Mouse (Mus musculus): Measurements from ENCODE around the gene Mdk.

The Mdk gene

DNA sequence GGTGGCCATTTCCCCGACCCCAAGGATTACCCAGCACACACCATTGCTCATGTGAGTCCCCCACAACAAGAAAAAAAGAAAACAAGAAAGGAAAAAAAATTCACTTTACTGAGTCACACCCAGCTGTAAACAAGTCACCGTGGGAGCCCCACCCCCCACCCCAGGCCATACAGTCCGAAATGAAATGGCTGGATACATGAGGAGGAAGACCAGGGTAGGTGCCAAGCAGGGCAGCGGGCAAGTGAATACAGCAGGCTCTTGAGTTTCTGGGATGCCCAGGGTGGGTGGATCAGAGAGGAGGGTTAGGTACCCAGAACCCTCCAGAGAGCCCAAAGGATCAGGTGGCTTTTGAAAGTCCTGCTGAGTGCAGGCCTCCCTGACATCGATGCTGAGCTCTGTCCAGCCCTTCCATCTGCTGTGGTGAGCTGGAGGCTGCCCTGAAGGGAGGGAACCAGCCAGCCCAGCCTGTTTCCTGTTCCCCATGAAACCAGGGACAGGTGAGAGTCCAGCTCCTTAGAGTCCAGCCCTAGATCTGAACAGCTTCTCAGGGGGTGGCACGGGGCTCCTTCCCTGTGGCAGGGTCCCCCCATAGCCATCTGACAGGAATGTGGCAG, 747 bp upstream of the Mdk start:
- no peak for DNase-seq (ENCODE audit: low spot score in 2 of 2)

DNA sequence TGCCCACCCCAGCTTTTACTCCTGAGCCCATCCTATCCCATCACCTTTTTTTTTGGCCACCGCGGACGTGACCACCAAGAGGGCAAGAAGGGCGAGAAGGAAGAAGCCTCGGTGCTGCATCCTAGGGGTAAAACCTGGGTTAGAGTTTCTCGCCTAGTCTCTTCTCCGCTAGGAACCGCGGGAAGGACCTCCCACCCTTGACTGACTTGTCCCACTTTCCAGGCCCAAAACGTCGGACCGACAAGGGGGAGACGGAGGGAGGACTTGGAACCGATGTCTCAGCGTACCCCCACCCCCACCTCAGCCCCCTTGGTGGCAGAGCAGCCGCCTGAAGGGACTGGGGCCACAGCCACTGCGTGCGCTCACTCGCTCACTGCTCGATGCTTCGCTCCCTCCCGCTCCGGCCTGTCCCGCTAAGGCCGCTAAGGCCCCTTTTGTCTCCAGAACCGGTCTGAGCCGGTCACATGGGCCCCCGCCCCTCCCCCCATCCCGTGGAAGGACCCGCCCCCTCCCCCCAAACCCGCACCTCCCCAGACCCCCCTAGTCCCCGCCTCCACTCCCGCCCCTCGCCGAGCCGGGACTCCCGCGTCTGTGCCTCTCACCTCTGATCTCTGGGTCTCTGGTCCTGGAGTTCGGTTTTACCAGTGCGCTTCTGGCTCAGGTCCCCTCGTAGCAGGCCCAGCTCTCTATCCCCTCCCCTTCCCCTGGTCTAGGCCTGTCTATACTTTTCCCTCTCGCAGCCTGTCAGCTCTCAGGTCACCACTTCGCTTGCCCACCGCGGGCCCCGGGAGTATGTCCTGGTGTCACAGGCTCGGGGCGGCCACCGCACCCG, 553 bp downstream of the Mdk start:
- peak in 1 of 2 experiments; percentile 66 for DNase-seq (ENCODE audit: low spot score in 2 of 2)

DNA sequence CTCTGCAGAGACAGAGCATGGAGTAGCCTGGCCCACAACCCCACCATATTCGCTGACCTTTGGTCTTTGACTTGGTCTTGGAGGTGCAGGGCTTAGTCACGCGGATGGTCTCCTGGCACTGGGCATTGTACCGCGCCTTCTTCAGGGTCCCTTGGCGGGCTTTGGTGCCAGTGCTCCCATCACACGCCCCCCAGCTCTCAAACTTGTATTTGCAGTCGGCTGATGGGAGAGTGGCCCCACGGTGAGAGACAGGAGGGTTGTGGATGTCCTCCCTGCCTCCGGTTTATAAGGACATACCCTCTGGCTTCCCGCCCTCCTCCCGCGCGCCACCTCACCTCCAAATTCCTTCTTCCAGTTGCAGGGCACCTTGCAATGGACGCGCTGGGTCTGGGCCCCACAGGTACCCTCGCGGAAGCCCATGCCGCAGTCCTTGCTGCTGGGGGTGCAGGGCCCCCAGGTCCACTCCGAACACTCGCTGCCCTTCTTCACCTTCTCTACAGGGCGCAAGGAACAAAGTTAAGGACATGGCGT, 1.3 kb downstream of the Mdk start:
- DNase-seq (ENCODE audit: low spot score in 2 of 2): no peak

DNA sequence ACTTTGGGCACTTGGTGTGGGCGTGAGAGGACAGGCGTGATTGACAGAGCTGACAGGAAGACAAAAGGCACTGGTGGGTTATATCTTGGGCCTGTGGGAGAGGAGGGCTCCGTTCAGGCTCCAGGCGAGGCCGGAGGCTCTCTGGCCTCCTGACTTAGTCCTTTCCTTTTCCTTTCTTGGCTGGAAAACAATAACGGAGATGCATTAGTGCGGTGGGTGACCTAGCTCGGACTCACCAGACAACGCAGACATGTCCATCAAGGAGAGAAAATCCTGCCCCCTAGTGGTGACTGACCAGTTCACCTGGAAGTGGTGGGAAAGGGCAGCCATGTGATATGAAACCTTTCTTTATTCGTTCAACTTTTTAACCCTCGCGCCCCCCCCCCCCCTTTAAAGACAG, 2.2 kb downstream of the Mdk start:
- peak in 1 of 2 experiments; percentile 75 for DNase-seq (ENCODE audit: low spot score in 2 of 2)

DNA sequence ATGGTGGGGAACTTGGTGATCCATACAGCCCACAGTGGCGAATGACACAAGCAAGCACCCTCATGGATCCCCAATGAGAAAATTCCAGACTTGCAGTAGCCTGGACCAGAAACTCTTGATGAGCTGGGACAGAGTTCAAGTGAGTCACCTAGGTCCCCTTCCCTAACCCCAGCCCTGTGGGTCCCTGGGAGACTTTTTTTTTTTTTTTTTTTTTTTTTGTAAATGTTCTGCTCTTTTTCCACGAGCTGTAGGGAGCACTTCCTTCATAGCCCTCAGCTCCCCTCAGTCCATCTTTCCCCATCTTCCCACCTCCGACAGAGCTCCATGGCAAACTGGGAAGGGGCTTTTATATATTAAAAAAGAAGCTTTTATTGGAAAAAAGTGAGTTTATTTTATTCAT, 2.6 kb downstream of the Mdk start:
- no peak for DNase-seq (ENCODE audit: low spot score in 2 of 2)

DNA sequence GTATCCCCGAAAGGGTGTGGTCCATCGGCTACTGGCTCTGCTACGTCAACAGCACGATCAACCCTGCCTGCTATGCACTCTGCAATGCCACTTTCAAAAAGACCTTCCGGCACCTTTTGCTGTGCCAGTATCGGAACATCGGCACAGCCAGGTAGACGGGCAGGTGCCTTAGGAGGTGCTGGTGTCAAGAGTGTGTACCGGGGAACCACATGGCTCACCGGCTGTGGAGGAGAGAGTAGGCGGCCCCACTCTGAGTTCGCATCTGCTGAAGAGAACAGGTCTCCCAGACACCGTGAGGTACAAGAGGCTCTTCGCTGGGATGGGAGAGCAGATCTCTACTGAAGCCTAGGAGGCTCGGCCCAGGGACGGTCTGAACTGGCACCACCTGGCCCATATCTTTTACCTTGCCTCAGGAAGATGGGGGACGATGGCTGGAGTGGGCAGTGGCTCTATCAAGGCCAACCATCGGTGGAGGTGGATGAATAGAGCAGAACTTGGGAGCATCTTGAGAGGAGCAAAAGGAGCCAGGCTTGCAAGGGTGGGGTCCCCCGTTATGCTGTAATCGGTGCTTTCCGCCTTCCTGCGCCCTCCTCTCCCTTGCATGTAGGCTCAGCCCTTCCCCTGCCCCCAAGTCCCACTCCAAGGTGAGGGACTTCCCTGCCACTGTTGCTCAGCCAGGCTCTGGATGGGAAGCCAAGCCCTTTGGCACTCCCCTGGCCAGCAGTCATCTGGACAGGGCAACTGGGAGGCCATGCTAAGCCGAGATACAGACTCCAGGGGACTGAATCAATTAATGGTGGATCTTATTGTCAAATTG, 3.4 kb downstream of the Mdk start:
- no peak for DNase-seq (ENCODE audit: low spot score in 2 of 2)

DNA sequence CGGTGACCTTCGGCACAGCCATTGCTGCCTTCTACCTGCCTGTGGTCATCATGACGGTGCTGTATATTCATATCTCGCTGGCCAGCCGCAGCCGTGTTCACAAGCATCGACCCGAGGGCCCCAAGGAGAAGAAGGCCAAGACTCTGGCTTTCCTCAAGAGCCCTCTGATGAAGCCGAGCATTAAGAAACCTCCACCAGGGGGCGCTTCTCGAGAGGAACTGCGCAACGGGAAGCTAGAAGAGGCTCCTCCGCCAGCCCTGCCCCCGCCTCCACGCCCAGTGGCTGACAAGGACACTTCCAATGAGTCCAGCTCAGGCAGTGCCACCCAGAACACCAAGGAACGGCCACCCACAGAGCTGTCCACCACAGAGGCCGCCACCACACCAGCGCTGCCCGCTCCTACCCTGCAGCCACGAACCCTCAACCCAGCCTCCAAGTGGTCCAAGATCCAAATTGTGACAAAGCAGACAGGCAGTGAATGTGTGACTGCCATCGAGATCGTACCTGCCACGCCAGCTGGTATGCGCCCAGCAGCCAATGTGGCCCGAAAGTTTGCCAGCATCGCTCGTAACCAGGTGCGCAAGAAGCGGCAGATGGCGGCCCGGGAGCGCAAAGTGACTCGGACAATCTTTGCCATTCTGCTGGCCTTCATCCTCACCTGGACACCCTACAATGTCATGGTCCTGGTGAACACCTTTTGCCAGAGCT, 4.1 kb downstream of the Mdk start:
- peak in 1 of 2 experiments; percentile 80 for DNase-seq (ENCODE audit: low spot score in 2 of 2)

DNA sequence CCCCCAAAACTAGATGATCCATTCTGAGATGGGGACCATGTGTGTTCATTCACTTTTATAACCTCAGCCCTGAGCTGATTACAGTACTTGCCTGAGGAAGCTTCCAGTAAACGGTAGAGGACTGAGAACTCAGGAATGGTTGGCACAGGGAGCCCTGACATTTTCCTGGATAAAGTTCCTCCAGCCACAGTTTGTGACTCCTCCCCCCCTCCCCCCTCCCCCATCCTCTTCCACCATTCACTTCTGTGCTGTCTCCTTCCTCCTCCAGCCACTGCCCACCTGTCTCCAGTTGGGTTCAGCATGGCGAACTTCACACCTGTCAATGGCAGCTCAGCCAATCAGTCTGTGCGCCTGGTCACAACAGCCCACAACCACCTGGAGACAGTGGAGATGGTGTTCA, 5.1 kb downstream of the Mdk start, which contains the start of gene Chrm4:
TSS of gene Chrm4 (plus strand) at position 301 of the 400 bp plus-strand sequence.
- no peak for DNase-seq (ENCODE audit: low spot score in 2 of 2)

DNA sequence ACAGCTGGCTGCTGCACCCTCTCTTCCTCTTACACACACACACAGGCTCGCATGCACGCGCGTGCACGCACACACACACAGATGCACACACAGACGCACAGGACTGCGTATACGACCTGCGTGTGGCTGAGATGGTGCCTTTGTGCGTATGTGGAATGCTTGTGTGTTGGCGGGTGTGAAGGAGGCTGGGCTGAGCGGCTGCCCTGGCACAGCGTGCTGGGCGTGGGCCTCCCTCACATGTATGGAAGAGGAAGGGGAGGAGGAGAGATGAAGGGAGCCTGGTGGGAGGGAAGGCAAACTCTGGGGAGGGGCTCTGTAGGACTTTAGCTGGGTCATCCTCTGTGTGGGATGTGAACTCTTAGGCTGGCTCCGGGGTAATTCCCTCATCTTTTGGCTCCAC, 6.7 kb downstream of the Mdk start:
- DNase-seq (ENCODE audit: low spot score in 2 of 2): no peak

DNA sequence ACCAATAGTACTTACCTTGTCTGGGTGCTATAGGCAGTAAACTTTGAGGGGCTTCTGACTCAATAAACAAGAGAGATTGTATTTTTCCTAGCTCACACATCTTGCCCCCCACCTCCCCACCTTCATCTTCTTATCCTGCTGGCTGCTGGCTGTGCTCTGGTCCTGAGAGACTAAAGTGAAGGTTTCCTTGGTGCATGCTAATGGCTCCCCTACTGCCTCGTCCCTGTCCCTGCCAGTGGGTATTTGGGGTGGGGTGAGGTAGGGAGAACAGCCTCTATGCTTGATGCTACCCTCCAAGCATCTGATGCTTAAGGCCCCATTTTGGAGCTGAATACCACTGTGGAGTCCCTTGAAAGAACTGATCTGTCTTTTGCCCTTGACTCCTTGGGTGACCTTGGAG, 7.4 kb downstream of the Mdk start:
- DNase-seq (ENCODE audit: low spot score in 2 of 2): no peak

DNA sequence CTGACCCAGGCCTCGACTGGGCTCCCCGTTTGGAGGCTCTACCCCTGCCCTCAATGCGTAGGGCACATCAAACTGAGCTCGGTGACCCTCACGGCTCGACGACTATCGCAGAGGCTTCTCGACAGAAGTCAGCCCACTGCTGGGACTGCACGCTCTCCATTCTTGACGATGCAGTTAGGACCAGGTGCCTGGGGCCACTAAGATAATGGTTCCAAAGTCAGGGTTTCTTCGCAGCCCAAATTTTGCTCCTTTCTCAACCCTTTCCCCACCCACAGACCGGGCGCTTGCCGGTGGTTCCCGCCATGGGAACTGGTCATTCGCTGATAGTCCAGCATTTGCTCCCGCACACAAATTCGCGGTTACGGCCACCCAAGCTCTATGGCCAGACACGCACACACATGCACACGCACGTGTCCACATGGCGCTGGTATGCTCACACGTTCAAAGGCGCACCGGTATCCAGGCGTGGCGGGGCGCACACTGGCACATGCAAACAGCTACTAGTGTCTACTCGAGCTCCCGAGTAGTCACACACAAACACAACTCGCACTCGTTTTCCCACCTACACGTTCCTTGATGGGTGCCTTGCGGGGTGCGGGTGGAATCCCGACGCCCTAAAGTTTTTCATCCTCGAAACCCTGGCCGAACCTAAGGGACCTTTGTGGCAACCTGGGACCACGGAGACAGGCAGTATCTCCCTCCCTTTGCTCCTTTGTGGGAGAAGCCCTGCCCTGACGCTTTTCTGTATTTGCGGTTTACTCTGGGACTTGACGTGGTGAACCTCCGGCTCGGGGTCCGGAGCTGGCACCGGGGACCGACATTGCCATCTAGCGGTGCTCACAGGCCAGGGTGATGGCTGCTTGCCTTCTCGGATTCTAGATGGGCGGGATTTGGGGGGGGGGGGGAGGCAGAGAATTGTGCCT, 8.4 kb downstream of the Mdk start:
- peak in 1 of 2 experiments; percentile 79 for DNase-seq (ENCODE audit: low spot score in 2 of 2)

DNA sequence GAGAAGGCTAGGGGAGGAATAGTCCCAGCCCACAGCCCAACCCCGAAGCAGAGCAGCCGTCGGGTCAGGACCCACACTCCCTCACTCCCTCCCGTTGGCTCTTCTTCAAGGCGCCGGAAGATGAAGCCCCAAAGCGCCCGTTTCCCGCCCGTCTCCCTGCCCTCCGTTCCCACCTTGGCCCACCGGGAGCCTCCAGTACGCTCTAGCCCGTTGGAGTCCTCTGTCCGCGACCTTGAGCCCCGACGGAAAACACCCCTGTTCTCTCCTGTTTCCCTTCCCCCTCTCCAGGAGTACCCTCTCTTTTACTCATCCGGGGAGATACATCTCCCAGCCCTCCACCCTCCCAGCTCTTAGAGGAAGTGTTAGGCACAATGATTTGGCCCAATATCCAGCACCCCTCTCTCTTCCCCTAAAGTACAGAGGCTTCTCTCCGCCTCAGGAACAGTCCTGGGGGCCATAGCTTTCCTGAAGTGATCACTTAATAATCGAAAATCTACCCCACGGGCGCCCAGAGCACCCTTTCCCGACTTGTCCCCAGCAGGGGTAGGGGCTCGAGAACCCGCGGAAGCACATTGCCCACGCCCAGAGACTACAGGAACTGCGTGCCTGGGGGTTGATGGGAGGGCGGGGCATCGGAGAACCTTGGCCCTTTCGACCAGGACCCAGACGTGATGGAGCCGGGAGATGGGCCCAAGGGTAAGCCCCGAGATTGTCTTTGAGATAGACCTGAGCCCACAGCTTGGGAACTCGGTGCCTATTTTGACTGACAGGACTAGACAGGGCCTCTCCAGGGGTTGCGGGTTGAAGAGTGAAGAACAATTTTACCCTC, 9.3 kb downstream of the Mdk start:
- DNase-seq (ENCODE audit: low spot score in 2 of 2): no peak

DNA sequence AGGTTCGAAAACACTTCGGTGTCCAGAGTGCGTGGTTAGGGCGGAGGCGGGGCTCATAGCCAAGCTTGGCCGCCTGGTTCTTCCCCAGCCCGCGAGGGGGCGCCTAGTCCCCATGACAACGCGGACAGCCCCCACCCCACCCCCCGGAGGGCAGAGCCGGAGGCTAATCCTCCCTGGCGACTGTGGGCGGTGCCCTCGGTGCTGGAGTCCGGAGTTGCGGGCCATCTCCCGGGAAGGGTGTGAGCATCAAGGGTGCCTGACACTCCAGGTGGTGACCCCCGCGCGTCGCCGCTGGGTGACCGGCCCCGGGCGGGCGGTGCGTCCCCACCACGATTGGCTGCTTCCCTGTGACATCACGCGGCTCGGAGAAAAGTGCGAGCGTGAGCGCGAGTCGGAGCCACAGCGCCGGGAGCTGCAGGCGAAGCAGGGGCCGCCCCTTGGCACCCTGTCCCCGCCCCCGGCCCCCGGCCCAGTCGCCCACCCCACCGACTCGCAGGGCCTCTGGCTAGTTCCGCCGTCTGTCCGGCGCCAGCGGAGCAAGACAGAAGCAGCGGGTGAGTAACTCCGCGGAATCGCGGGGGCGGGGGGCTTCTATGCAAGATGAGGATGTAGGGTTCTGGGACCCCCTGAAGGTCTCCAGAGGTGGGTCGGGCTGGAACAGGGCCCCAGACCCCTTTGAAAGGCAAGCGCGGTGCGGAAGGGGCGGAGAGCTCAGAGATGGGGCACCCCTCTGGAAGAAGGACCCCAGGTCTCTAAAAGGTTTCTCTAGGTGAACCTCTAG, 10.1 kb downstream of the Mdk start:
- DNase-seq (ENCODE audit: low spot score in 2 of 2): peak in 1 of 2 experiments; percentile 74

DNA sequence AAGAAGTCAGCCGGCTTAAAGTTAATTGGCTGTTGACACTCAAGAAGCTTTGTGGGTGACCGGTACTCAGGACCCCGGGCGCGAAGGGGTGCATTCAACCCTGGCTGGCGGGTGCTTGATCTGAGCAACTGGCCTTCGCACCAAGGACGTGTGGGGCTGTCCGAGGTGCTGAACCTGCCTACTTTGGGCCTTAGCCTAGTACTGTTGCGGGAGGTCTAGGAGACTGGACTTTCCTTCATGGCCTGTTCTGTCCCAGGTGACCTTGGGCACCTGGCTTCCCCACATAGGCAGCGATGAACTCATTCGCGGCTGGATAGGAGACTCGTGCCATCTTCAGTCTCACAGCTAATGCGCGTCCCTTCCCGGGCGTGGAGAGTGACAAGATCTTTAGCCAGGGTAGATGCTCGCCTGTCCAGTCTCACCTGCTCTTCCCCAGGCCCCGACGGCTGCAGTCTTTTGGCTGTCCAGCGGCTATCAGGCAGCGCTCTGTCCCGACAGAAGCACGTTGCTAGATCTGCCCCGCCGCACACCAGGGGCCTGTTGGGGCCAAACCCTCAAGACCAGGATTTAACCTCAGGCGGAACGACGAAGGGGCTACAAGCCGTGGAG, 10.8 kb downstream of the Mdk start:
- no peak for DNase-seq (ENCODE audit: low spot score in 2 of 2)

DNA sequence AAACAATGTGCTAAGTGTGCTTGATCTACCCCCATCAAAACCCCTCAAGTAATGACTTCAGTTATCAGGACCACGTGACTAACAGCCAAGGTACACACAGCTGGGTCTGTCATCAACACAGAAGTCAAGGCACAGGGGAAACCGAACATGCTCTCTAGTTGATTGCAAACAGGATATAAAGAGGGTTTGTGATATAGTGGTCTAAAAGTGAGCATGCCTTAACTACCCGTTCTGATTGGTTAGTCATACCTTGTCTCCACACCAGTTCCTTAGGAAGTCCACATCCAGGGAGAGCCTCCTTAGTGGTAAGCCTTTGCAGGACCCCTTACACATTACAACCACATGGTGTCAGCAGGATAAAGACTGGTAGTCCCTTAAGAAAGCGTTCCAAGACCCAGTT, 12.0 kb downstream of the Mdk start:
- DNase-seq (ENCODE audit: low spot score in 2 of 2): no peak

DNA sequence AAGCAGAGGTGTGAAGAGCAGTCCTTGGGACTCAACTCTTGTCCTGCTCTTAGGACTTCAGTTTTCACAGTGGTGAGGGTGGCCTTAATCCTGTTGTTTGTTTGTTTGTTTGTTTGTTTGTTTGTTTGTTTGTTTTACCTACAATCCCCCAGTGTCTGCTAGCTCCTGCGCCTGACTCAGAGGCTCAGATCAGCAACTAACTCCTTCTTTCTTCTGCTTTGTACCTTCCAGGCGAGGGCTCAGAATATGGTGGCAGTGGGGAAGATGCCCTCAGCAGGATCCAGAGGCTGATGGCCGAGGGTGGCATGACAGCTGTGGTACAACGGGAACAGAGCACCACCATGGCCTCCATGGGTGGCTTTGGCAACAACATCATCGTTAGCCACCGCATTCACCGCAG, 15.0 kb downstream of the Mdk start:
- no peak for DNase-seq (ENCODE audit: low spot score in 2 of 2)

DNA sequence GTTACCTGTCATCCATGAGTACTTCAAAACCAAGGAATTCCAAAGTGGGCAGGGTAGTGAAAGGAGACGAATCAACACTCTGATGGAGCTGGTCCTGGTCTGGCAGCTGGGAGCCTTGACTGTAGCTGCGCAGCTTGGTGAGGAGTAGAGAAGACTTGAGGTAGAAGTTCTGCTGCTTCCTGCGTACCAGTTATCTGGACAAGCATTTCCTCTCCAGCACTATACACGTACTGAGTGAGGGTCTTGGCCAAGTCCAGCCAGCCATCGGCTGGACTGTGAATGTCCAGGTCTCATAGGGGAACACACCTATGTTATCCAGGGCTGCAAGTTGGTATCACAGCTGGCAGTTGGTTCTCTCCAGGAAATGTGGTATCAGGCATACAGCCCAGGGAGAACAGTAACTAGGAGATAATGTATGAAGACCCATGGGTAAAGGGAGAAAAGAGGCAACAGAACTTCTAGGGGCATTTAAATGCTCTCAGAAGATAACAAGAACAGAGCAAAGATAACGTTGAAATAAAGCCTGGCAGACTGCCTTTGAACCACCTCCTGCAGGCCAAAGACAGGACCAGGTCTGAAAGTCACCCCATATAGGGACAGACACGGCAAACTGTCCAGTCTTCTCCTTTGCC, 15.6 kb downstream of the Mdk start:
- DNase-seq (ENCODE audit: low spot score in 2 of 2): no peak
